Mouse (Mus musculus): ENCODE data around the gene Adipor2. TPM values are rescaled to one million over a fixed set of nuclear protein-coding genes. Genes with fewer than 3 reads are reported as not detected.
"Not testable (repeated sequence)": the region's sequence is repeated elsewhere in the genome, so short reads cannot be mapped to it uniquely, and the experiment has no call there.

Gene Adipor2
- polyA plus RNA-seq, 1 experiment from 2014 or later = 127 TPM

DNA sequence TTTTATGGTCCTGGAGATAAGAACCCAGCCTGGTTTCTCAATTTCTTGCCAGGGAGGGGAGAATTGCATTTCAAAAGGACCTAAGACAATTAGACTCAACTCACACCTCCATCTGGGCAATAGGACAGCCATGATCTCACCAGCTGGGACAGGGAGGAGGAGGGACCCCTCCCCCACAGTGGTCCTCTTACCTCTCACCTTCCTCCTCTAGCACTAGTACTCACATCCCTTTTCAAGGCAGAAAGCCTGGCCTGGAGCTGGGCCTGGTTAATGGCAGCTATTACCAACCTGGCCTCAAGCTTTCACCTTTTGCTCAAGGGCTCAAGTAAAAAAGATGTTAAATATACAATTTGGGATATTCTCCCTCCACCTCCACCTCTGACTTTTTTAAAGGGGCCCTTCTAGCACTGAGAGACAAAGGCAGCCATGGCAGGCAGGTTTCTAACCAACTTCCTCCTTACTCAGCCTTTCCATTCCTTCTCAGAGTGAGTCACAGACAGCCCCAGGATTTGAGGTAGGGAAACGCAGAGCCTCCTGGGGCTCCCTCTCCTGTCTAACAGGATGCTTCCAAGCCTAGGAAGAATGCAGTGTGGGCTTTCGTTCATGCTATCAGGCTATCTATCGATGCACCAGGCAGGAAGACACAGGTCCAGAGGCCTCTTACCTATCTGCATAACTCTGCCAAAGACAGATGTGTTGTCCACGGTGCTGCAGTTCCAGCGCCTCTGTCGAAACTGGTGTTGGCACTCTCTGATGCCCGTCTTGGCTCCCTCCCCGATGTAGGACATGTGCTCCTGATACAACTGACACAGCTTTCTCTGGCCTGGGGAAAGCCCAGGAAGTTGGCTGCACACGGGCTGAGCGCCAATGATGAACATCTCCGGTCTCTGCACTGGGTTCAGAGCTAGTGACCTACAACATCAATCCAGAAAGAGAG lies 28.4 kb upstream of the Adipor2 start:
- H3K36me3 ChIP-seq (ENCODE audit: control insufficient read depth, insufficient read depth, low read length) = no peaks in the 10 kb centered on the region
- no peak overlapping the region for H3K4me2 ChIP-seq (ENCODE audit: low read depth, low read length)
- no peak for ATAC-seq
- WGBS = 64% methylated on average over 11 of the region's 11 CpGs
- no peaks in the 10 kb centered on the region for H3K27me3 ChIP-seq (replicated peaks; ENCODE audit: control insufficient read depth, insufficient read depth, low read length)
- H3K27ac ChIP-seq (ENCODE audit: low read length) = no peak overlapping the region
- no peak overlapping the region for H3K4me3 ChIP-seq (ENCODE audit: low read length)
- no peaks in the 10 kb centered on the region for H3K9me3 ChIP-seq (ENCODE audit: control insufficient read depth, low read length)
- H3K9ac ChIP-seq (ENCODE audit: low read depth, low read length) = no peak overlapping the region
- peaks cover 21% of the 10 kb centered on the region for H3K4me1 ChIP-seq (ENCODE audit: control insufficient read depth, insufficient read depth, low read length)

DNA sequence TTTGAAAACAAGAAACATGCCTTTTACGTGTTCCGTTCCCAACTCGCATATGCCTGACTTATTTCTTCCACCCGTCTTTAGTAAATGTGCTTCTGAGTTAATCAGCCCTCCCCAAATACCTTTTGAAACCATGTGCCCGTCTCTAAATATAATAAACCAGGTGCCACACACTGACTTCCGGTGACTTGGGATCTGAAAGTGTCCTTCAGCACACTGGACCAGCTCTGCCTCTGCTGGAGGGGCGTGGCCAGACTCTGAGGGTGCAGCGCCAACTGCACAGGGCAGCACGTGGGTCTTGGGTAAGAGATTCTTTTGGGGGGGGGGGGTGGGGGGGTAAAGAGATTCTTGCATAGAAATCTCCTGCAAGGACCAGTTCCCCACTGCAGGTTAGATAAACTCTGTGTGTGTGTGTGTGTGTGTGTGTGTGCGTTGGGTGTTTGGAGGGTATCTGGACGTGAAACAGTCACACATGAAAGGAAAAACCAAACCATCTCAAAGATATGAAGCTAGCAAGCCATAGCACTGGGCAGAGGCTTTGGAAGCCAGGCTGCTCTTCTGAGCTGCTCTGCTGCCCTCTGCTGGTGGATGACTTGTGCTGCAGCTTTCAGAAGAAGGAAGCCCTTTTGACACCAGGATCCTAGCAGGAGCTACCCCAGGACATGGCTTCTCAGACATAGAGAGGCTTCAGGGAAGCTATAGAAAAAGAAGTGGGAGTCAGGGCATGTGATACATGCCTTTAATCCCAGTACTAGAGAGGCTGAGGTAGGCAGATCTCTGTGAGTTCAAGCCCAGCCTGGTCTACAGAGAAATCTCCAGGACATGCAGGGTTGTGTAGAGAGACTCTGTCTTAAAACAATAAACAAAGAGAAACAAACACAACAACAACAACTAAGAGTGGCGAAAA lies 26.5 kb upstream of the Adipor2 start:
- WGBS = 33% methylated on average over 12 of the region's 12 CpGs
- no peak overlapping the region for H3K9ac ChIP-seq (ENCODE audit: low read depth, low read length)
- peak overlapping the region; percentile 17; the same call in 1 of the 2 replicates for H3K4me2 ChIP-seq (ENCODE audit: low read depth, low read length)
- peak; percentile 85 for ATAC-seq
- no peaks in the 10 kb centered on the region for H3K36me3 ChIP-seq (ENCODE audit: control insufficient read depth, insufficient read depth, low read length)
- peaks cover 12% of the 10 kb centered on the region for H3K4me1 ChIP-seq (ENCODE audit: control insufficient read depth, insufficient read depth, low read length)
- peak overlapping the region; percentile 45 for H3K27ac ChIP-seq (ENCODE audit: low read length)
- H3K27me3 ChIP-seq (replicated peaks; ENCODE audit: control insufficient read depth, insufficient read depth, low read length) = no peaks in the 10 kb centered on the region
- no peak overlapping the region for H3K4me3 ChIP-seq (ENCODE audit: low read length)
- no peaks in the 10 kb centered on the region for H3K9me3 ChIP-seq (ENCODE audit: control insufficient read depth, low read length)

DNA sequence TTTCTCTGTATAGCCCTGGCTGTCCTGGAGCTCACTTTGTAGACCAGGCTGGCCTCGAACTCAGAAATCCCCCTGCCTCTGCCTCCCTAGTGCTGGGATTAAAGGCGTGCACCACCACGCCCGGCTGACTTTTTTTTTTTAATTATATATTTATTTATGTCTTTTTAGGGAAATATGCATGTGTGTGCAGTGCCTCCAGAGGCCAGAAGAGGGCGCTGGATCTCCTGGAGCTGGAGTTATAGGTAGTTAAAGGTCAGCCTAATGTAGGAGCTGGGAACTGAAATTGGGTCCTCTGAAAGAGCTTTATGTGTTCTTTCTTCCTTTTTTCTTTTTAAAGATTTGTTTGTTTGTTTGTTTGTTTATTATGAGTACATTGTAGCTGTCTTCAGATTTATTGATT lies 25.2 kb upstream of the Adipor2 start:
- not testable (repeated sequence) for H3K27ac ChIP-seq (ENCODE audit: low read length); H3K9me3 ChIP-seq (ENCODE audit: control insufficient read depth, low read length); ATAC-seq; H3K4me3 ChIP-seq (ENCODE audit: low read length); H3K4me2 ChIP-seq (ENCODE audit: low read depth, low read length); H3K4me1 ChIP-seq (ENCODE audit: control insufficient read depth, insufficient read depth, low read length); H3K9ac ChIP-seq (ENCODE audit: low read depth, low read length); H3K36me3 ChIP-seq (ENCODE audit: control insufficient read depth, insufficient read depth, low read length); H3K27me3 ChIP-seq (replicated peaks; ENCODE audit: control insufficient read depth, insufficient read depth, low read length)
- WGBS = 79% methylated on average over 5 of the region's 5 CpGs

DNA sequence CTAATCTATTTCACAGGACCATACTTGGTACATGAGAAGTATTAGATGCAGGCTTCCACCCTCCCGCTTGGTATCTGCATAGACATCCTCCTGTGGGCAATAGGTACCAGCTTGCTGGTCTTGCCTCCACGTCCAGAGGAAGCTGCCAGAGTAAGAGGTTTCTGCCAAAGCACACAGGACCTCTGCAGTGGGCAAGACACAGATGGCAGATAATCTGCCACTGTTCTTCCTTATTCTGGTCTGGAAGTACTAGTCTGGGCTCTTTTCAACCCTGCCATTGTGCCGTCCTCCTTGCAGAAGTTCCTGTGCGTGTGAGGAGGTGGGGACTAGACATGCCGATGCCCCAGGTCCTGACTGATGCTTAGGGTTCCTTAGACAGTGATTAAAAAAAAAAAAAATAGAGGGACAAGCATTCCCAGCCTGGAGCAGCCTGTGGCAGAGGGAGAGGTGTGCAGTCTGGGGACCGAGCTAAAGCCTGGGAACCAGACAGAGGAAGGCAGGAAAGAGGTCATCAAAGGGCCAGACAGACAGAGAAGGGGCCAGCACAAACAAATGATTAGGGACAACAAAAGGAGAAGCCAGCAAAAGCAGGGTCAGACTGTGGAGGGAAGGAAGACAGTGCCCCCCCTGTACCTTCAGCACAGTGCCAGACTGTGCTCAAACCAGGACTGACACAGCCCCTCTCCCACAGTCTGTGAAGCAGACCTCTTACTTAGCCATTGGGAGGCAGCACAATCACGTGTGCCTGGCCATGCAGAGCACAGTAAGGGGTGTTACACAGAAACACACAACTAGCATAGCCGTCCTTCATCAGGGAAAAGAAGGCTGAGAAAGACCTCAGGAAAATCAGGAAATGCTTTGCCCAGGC lies 20.6 kb upstream of the Adipor2 start:
- no peaks in the 10 kb centered on the region for H3K36me3 ChIP-seq (ENCODE audit: control insufficient read depth, insufficient read depth, low read length)
- H3K27ac ChIP-seq (ENCODE audit: low read length) = no peak overlapping the region
- WGBS = 56% methylated on average over 8 of the region's 8 CpGs
- no peaks in the 10 kb centered on the region for H3K9me3 ChIP-seq (ENCODE audit: control insufficient read depth, low read length)
- no peak overlapping the region for H3K9ac ChIP-seq (ENCODE audit: low read depth, low read length)
- peaks cover 3% of the 10 kb centered on the region; the same call in 1 of the 2 replicates for H3K4me1 ChIP-seq (ENCODE audit: control insufficient read depth, insufficient read depth, low read length)
- H3K4me3 ChIP-seq (ENCODE audit: low read length) = no peak overlapping the region
- H3K4me2 ChIP-seq (ENCODE audit: low read depth, low read length) = no peak overlapping the region
- H3K27me3 ChIP-seq (replicated peaks; ENCODE audit: control insufficient read depth, insufficient read depth, low read length) = no peaks in the 10 kb centered on the region
- 0 out of 2 replicates have a peak, but pooled peaks have one; percentile 39 for ATAC-seq

DNA sequence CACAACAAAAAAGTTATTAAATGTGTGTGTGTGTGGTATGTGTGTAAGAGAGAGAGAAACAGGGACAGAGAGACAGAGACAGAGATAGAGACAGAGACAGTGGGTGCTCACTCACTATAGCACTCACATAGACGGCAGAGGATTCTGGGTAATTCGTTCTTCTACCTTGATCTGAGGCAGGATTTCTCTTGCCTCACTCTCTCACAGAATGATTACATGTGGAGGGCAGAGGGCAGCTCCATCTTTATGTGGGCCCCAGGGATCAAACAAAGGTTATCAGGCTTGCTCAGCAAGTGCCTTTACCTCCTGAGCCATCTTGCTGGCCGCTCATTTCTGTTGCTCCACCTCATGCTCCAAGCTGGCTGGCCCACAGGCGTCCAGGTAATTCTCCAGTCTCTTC lies 16.9 kb upstream of the Adipor2 start:
- Histone ChIP-seq H3K4me1 (ENCODE audit: control insufficient read depth, insufficient read depth, low read length) (peaks cover 3% of the 10 kb centered on the region; the same call in 1 of the 2 replicates), H3K9me3 (ENCODE audit: control insufficient read depth, low read length) (no peaks in the 10 kb centered on the region), H3K27ac (ENCODE audit: low read length) (no peak overlapping the region), H3K4me2 (ENCODE audit: low read depth, low read length) (no peak overlapping the region), H3K9ac (ENCODE audit: low read depth, low read length) (no peak overlapping the region), H3K27me3 (replicated peaks; ENCODE audit: control insufficient read depth, insufficient read depth, low read length) (no peaks in the 10 kb centered on the region), H3K36me3 (ENCODE audit: control insufficient read depth, insufficient read depth, low read length) (no peaks in the 10 kb centered on the region; the same call in 1 of the 2 replicates), H3K4me3 (ENCODE audit: low read length) (no peak overlapping the region)
- ATAC-seq = 0 out of 2 replicates have a peak, but pooled peaks have one; percentile 24
- 67% methylated on average over 4 of the region's 4 CpGs for WGBS

DNA sequence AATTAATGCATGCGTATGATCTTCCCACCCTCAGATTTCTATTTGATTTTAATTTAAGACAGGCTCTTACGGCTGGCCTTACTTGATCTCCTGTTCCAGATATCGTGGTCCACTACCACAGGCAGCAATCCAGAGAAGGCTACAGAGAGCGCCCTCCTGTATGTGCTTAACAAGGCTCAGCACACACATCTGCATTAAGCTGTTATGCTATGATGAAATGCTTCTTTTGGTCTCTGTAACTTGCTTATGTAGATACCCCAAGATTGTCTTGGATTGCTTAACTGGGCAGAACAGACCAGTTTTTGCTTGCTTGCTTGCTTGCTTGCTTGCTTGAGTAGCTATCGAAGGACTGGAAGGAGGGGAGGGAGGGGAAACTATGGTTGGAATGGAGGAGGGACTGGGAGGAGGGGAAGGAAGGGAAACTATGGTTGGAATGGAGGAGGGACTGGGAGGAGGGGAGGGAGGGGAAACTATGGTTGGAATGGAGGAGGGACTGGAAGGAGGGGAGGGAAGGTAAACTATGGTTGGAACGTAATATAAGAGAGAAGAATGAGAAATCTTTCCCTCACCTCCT lies 14.3 kb upstream of the Adipor2 start:
- Histone ChIP-seq H3K27me3 (replicated peaks; ENCODE audit: control insufficient read depth, insufficient read depth, low read length) (no peaks in the 10 kb centered on the region), H3K27ac (ENCODE audit: low read length) (no peak overlapping the region), H3K9me3 (ENCODE audit: control insufficient read depth, low read length) (no peaks in the 10 kb centered on the region), H3K36me3 (ENCODE audit: control insufficient read depth, insufficient read depth, low read length) (no peaks in the 10 kb centered on the region; the same call in 1 of the 2 replicates), H3K4me2 (ENCODE audit: low read depth, low read length) (no peak overlapping the region), H3K4me3 (ENCODE audit: low read length) (no peak overlapping the region), H3K9ac (ENCODE audit: low read depth, low read length) (no peak overlapping the region), H3K4me1 (ENCODE audit: control insufficient read depth, insufficient read depth, low read length) (peaks cover 3% of the 10 kb centered on the region; the same call in 1 of the 2 replicates)
- 69% methylated on average over 6 of the region's 6 CpGs for WGBS
- ATAC-seq = no peak

DNA sequence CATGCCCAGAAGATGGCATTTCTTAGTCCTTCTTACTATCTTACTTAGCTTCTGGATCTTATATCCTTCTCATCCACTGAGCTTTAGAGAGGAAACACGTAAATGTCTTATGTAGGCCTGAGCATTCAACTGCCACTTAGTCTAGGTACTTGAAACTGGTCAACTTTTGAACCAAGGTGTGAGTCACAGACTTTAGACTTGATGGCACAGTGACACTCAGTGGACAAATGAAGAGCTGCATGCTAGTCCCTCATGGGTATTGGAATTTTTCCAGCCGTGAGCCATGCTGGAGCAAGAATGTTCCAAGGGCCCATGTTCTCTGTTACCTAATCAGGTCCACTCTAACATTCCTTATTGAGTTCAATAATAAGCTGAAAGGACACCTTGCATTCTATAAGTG lies 13.0 kb upstream of the Adipor2 start:
- no peak overlapping the region for H3K4me2 ChIP-seq (ENCODE audit: low read depth, low read length)
- H3K36me3 ChIP-seq (ENCODE audit: control insufficient read depth, insufficient read depth, low read length) = no peaks in the 10 kb centered on the region; the same call in 1 of the 2 replicates
- H3K27ac ChIP-seq (ENCODE audit: low read length) = no peak overlapping the region
- H3K4me1 ChIP-seq (ENCODE audit: control insufficient read depth, insufficient read depth, low read length) = peaks cover 3% of the 10 kb centered on the region; the same call in 1 of the 2 replicates
- peak; percentile 52; the same call in 1 of the 2 replicates for ATAC-seq
- 48% methylated on average over 2 of the region's 2 CpGs for whole genome bisulfite sequencing
- no peaks in the 10 kb centered on the region for H3K27me3 ChIP-seq (replicated peaks; ENCODE audit: control insufficient read depth, insufficient read depth, low read length)
- H3K9me3 ChIP-seq (ENCODE audit: control insufficient read depth, low read length) = no peaks in the 10 kb centered on the region
- no peak overlapping the region for H3K9ac ChIP-seq (ENCODE audit: low read depth, low read length)
- no peak overlapping the region for H3K4me3 ChIP-seq (ENCODE audit: low read length)

DNA sequence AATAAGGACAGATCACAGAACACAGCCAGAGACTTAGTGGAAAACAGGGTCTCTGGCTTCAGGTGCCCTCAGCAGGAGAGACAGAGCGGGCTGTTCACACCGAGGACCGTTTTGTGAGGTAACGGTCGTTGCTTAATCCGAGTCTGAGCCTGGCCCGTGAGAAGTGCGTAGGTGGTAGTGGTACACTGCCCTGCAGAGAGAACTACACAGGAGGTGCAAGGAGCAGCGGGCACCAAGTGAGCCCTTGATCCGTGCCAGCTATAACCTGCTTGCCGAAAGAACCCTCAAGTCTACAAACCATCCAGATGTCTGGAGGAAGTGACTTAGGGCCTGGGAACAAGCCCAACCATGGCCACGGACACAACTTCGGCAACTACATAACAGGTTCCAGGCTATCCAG lies 11.8 kb upstream of the Adipor2 start:
- WGBS = 95% methylated on average over 13 of the region's 13 CpGs
- H3K27ac ChIP-seq (ENCODE audit: low read length) = no peak overlapping the region
- no peaks in the 10 kb centered on the region for H3K27me3 ChIP-seq (replicated peaks; ENCODE audit: control insufficient read depth, insufficient read depth, low read length)
- H3K4me1 ChIP-seq (ENCODE audit: control insufficient read depth, insufficient read depth, low read length) = 0 out of 2 replicates have a peak, but pooled peaks cover under 1% of the 10 kb centered on the region
- no peak overlapping the region for H3K9ac ChIP-seq (ENCODE audit: low read depth, low read length)
- no peaks in the 10 kb centered on the region; the same call in 1 of the 2 replicates for H3K36me3 ChIP-seq (ENCODE audit: control insufficient read depth, insufficient read depth, low read length)
- ATAC-seq = no peak
- no peak overlapping the region for H3K4me2 ChIP-seq (ENCODE audit: low read depth, low read length)
- no peak overlapping the region for H3K4me3 ChIP-seq (ENCODE audit: low read length)
- no peaks in the 10 kb centered on the region for H3K9me3 ChIP-seq (ENCODE audit: control insufficient read depth, low read length)
